Mouse (Mus musculus) right cerebral cortex, postnatal 36 days (tissue): Measurements from ENCODE around the gene Rps27a.
A peak's percentile ranks its signal among the peaks of the same experiment; 100 is the strongest.
"Not testable (repeated sequence)": the region's sequence is repeated elsewhere in the genome, so short reads cannot be mapped to it uniquely, and the experiment has no call there.

Experiments used
- DNase-seq, 2 experiments: peaks; one replicate each; pipeline ENCODE4 v3.0.0; 2022; ENCODE audit warnings: low spot score in 2 of 2, mixed read lengths in 1 of 2

Rps27a gene

DNA sequence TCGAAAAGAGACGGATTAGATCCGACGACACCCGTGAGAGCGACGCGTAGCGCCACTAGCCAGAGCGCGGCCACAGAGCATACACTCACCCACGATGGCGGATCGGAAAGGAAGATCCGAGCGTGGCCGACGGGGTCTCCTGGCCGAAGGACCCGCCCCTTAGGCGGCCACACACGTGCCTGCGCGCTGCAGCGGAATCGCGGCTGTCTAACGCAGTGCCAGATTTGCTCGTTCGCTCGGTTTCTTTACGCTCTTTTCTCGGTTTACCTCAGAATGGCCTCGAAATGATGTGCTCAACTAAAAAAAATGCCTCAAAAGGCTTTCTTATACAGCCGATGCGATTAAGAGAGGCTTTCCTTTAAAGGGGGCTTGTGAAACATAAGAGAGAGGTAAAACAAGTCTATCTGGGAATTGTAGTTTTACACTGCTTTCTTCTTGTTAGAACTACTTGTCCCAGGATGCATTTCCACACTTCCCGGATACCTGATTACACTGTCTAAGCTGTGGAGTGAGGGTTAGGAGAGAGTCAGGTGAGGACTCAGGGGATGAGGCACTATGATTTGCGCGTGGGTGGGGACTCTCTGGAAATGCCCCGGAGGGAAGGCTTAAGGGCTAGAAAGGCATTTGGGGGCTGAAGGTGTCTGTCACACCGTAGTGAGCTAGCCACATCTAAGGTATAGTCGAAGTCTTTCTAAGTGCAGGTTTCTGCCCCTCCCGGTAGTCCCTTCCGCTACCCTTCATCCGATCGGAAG lies at the start of gene Rps27a, which contains the start of gene Clhc1:
Gene Rps27a (minus strand): TSS at position 358 of the 752 bp plus-strand sequence.
Gene Clhc1 (plus strand): TSS at position 199 of the 752 bp plus-strand sequence.
- DNase-seq: peak; percentile 87 to 89

DNA sequence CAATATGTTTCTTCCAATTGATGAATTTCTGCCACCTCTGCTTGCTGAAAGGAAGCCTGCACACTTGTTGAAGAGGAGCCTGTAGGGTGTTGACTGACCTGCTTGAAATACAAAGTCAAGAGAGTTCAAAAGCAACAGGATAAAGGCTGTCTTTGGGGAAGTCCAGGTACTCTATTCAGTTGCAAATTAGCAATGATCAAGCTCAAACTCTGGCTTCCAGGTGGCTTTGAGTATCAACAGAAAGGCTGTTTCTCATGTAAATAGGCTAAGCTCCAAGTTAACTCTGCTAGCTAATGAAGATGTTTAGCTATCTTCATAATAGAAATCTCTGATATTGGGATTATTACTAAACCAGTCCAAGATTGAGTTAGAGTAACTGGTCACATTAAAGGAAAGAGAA lies 49.2 kb upstream of the Rps27a start:
- no peak for DNase-seq

DNA sequence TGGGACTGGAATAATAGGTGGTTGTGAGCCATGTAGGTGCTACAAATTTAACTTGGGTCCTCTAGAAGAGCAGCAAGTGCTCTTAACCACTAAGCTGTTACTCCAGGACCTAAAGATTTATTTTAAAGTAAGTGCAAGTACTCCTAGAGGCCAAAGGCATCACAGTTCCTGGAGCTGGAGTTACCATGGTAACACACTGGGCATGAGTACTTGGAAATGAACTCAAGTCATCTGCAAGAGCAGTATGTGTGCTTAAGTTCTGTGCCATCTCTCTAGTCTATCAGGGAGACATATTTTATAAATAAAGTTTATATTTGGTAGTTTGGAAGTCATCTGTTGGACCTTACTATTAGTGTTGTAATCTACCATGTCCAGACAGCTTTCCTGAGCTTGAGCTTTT lies 47.3 kb upstream of the Rps27a start:
- no peak for DNase-seq

DNA sequence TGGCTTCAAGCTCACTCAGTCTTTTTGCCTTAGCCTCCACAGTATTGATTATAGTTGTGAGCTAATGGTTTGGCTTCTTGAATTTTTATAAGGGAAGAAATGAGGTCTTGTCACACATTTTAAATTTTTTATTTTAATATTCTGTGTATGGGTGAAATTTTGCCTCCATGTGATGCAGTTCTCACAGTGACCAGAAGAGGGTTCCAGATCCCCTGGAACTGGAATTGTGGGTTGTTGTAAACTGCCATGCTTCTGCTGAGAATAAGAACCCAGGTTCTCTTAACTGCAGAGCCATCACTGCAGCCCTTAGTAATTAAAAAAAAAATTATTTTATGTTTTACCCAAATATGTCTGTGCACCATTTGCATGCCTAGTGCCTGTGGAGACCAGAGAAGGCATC lies 31.7 kb upstream of the Rps27a start:
- no peak for DNase-seq

DNA sequence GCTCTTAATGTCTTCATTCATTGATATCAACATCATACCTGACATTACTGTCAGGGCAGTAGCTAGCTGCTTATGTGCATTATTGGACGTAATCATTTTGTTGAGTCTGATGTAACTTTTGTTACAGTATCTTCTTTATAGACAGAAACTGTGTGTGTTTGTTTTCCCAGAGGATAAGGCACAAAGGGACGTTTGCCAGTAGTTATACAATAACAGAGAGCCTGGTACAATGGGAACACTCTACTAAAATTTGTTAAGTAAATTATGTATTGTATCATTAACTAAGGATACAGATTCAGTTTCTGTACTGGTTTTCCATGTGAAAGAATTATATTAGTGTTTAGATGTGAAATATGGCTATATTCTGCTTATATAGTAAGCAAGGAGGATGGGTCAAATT lies 24.7 kb upstream of the Rps27a start:
- DNase-seq: no peak

DNA sequence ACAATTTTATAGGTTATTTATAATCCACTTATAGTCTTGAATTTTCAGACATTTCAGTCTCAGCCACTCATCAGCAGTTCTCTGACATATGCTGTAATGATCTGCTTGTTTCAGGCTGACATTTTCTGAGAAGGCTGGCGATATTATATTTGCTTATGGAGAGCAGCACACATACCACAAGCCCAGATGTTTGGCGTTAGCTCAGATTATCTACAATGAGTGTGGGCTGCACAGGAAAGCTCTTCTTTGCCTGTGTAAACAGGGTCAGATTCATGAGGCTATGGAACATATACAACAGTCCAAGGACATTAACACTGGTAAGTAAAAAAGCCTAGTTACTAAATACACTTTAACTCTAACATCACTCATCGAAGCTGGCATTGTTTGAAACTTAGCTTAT lies 23.6 kb upstream of the Rps27a start:
- no peak for DNase-seq

DNA sequence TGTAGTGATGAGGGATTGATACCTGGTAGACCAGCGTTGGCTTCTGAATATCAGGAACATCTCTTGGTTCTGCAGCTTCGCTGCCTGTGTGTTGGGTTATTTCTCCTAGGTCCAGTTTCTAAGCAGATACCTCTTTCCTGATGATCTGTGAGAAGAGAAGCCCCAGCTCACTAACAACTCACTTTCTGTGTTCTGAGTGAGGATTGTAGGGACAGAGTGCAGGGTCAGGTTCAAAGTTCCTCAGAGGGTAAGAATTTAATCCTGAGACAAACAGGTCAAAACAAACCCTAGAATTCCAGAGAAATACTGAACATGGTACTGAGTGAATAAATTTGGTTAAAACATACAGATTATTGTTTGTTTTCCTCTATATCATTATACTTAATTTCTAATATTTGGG lies 15.5 kb upstream of the Rps27a start:
- no peak for DNase-seq

DNA sequence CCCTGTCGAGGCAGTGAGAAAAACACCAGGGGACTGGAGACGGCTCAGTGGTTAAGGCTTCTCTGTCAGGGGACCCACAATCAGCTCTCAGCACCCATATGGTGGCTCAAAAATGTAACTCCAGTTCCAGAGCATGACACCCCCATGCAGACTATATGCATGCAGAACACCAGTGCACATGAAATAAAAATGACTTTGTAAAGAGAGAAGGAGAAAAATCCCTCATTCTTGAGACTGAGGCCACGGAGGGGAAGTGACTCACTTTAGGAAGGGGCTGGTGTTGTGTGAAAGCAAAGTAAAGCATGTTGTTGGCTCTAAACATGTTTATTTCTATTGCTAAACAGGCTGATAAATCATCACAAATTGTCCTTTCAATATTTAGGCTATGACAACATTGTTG lies 13.1 kb upstream of the Rps27a start:
- DNase-seq: no peak

DNA sequence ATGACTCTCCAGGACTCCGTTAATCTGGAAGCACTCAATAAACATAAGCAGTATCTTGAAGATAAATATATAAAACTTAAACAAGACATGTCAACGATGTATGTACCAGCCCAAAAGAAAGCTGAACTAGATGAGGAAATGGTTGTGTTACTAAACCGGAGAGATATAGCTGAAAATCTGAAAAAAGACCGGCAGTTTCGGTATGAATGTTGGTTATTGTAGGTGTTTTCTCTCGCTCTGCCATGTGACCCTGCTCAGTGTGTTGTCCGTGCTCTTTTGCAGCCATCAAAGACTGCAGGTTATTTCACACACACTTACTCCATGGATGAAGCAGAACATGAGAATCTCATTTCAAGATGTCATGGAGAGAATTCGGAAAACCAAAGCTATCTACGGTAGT lies 12.5 kb upstream of the Rps27a start:
- DNase-seq: no peak

DNA sequence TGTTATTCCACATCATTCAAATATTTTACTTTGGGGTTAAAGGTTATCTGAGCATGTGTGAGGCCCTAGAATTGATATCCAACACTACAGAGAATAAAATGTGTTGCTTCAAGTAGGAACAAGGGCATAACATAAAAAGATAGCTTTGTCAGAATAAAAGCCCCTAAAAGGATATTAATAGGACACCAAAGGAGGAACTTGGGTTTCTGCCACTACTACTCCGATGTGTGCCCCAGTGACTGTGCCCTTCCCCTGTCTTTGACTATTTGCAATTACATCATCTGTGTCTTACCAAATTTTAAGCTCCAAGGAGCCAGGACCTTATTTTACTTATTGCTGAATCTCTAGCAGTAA lies 1.5 kb upstream of the Rps27a start:
- no peak for DNase-seq

DNA sequence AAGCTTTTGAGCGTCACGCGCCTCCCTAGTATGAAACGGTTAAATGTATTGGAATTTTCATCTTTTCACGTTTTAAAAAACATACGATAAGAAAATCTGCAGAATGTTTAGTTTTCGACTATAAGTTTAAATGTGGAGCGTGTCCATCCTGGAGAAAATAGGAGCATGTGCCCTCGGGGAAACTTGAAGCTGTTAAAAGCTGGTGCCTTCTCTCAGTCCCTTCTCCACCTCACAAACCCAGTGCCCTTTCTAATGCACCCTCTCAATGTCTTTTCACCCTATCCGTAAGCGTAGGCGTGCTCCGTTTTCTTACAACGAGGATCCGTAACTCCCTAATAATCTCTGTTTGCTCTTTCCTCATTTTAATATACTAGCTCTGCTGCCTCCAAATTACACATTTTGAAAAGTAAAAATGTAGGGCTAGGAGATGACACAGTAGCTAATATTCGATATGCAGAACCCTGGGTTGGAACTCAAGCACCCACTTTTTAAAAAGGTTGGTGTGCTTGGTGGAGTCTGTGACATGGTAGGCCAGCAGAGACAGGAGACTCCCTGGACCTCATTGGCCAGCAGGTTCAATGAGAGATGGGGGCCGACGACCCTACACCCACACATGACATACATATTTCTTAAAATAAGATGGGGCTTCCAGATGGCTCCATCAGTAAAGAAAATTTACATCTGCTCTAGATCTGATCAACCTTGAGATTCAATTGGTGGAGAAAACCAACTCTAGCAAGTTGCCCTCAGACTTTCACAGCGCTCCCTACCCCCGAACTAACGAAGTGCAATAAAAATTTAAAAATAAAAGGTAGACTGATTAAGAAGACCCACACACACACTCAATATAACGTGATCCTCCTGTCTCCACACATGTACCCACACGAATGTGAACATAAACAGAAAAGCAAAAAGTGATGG lies 855 bp upstream of the Rps27a start:
- no peak for DNase-seq

DNA sequence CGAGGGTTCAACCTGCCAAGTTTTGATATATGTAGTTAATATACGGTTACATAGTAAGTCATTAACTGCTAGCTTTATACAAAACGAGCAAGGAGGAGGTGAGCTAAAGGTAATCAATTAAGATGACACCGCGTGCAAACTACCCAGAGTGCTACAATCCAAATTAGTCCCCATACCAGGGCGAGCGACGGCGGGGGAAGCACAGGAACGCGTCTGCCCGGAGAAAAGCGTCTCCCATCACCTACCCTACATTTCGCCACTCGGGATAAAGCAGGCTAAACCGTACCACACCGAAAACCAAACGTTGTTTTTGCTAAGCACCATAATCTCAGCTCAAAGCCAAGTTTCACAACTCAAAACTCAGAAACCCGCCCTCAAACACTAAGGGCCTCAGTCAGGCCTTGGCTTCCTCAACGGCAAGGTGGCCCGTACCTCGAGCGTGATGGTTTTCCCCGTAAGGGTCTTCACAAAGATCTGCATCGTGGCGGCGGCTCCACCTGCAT lies 609 bp downstream of the Rps27a start:
- no peak for DNase-seq

DNA sequence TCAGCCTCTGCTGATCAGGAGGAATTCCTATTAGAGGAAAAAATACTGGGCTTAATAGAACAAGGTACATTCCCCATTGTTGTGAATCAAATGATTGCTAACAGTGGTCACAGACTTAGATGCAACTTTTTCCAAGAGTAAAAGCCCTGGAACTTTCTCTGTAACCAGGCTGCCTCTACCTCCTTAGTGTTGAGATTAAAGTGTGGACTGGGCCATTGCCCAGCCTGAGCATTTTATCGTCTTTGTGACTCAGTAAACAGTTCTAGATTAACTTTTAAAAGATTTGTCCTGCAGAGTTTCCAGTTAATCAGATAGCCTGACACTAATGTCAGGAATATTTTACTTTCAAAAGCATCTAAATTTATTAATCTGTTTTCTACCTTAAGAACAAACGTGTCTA lies 1.1 kb downstream of the Rps27a start:
- DNase-seq: no peak

DNA sequence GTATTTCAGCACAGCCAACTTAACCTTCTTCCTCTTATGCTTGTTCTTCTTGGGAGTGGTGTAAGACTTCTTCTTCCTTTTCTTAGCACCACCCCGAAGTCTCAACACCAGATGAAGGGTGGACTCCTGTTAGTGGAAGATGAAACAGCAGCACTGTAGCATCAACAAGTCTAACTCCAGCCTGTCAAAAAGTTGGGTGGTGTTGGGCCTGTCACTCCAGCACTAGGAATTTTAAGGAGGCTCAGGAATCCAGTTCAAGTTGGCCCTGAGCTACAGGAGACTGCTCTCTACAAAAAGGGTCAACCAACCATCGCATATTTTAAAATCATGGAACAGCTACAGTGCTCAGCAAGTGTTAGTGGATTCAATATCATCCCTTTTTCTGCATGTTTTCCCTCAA lies 1.6 kb downstream of the Rps27a start:
- not testable (repeated sequence) for DNase-seq

DNA sequence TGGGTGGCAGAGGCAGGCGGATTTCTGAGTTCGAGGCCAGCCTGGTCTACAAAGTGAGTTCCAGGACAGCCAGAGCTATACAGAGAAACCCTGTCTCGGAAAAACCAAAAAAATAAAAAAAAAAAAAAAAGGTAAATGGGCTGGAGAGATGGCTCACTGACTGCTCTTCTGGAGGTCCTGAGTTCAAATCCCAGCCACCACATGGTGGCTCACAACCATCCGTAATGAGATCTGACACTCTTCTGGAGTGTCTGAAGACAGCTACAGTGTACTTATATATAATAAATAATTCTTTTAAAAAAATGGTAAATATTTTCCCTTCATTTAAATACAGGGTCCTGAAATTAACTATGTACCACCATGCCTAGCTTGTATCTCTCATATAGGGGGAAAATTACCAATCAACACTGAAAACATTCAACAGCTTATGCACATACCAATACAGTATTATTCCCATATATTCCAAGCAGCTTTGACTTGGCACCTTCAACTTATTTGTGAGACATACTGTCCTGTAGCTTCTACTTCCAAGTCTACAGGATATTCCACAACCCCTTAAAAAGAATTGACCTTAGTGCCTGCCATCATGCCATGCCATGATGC lies 2.7 kb downstream of the Rps27a start:
- not testable (repeated sequence) for DNase-seq

DNA sequence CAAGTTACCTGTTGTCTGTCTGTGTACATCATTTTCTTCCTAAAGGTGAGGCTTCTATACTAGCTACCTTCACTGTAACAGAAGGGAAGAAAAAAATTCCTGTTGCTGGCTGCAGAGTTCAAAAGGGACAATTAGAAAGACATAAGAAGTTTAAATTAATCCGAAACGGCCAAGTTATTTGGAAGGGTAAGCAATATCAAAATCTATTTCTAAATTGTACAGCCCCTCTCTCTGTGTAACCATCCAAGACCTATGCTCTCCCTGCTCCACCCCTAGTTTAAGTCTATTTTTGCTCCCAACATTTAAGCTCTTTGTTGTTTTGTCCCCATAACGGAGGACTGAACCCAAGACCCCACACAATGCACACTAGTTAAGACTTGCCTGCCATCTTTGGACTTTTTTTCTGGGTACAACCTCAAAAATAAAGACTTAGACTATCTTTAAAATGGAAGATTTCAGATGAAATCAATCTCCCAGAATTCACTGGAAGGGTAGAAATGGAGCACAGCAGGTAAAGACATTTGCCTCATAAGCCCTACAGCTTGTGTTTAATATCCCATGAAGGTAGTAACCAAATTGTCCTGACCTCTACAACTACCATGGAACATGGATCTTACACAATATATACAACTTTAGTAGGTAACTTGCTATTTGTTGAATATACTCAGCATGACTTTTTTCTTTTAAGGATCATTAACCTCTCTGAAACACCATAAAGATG lies 3.5 kb downstream of the Rps27a start:
- no peak for DNase-seq

DNA sequence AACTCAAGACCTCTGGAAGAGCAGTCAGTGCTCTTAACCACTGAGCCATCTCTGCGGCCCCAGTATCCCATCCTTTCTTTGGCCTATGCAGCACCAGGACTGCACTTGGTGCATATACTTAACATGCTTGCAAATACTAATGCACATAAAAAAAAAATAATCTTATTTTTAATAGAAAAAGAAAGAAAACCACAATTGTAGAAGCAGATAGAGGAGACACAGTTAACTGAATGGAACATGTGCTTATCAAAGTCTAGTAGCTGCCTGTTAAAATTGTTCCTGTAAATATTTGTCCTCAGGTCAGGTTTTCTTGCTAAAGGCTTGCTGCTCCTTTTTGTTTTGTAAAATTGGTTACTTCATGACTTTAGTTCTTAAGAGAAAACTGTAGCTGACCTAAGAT lies 9.7 kb downstream of the Rps27a start:
- DNase-seq: no peak

DNA sequence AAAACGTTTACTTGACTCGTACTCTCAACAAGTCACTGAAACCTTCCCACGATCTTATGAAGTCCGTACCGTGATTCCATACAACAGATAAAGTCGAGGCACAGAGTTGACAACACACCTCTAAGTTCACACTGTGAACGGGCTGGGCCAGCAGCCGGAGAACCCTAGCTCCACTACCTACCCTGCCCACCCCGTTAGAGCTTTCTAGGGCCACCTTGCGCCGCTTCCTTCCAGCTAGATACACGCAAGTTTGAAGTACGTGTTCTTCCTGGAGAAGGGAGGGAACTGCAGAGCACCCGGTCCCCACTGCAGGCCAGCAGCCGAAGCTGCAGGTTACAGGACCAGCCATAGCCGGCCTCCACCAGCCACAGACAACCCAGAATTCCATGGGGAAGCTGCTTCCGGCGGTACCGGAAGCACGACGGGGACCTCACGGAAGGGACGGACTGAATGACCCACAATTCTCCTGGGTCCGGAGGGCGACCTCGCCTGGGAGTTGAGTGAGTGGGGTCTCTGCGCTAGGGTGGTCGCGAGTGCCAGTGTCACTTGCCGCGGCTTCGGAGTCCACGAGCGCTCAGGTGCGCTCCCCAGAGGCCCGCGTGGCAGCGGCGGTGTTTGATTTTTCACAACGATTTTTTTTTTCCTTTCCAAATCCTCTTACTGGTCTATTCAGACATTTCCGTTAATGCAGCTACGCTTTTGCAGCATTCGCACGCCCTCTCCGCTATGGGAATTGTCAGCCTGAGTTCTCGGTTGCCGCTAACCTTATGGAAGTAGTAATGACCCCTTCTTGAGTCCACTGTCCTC lies 21.7 kb downstream of the Rps27a start, which contains the start of gene Mtif2:
Gene Mtif2 (plus strand): TSS at position 421 of the 807 bp plus-strand sequence.
- DNase-seq: peak; percentile 67 to 71

DNA sequence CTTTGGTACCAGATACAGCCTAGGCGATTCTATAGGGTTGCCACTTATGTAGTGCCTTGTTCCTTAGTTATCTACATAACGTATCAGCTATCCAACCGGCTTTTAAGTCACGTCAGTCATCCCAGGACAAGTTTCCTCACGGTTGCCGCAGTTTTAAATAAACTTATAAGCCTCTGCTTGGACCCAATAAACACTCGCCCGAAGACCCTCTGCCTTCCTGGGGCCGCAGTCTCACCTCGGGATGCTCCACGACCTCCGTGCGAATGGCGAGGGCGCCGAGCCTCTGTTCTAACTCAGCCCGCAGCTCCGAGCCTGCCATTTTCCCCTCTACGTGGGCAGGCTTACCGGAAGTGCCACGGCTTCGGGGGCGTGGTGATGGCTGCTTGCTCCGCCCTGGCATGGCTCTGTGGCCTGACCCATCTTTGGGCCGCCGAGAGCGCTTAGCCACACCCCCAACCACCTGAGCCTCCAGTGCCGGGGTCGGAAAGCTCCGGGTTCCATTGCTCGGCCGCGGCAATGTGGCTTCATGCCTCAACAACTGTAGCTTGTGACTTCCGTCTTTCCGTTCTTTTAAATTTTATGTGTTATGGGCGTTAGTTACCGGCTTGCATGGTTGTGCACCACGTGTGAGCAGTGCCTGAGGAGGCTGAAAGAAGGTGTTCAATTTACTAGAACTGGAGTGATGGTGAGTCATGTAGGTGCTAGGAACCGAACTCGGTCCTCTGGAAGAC lies 33.1 kb downstream of the Rps27a start, which contains the start of gene Prorsd1:
Gene Prorsd1 (minus strand): TSS at position 352 of the 731 bp plus-strand sequence.
- DNase-seq: peak; percentile 25 to 58

DNA sequence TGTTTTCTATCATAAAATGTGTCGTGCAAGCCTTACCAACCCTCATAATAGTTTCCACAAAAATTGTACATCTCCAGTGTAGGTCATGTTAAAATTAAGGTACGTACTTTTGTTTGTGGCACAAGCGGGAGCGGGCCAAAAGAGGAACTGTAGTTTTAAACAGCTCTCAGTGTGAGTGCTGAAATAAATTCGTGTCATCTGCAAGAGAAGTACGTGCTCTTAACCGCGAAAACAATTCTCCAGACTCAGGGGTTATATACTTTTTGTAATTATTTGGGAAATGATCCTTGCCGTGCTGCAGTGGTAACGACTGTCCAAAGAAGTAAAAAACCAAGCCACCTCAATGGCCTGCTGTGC lies 33.6 kb downstream of the Rps27a start:
- no peak for DNase-seq
